Mouse (Mus musculus): ENCODE results near the gene Glrx2. TPM values are rescaled to one million over a fixed set of nuclear protein-coding genes. Genes with fewer than 3 reads are reported as not detected.

Glrx2 gene
- polyA plus RNA-seq, 1 experiment: 63.7 TPM

DNA sequence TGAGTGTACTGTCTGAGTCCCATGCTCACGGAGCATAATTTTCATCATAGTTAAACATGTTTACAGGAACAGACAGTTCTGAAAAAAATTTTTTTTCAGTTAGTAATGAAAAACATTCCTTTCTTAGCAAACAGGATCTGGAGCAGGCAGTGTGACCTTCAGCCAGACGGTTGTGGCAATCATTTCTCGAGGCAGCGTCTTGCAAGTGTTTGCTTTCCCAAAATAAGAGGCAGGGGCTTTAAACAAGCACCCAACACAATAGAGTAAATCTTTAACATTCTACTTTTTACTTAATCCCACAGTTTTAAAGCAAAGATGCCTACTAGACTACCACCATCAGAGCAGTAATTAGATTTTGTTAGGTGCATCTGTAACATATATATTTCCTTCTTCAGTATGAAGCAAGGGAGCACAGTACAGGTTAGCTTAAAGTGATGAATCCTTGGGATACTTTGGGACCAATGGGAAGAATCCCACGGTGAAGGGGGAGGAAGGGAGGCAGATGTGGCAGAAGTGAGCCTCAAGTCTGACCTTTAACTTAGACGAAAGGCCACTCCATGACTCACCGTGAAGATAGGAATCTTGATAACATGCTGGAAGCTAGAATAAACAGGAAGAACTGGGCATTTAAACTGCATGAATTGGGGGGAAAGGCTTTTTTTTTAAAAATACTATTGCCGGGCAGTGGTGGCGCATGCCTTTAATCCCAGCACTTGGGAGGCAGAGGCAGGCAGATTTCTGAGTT is 11.7 kb downstream of the Glrx2 start:
- H3ac ChIP-seq (ENCODE audit: control insufficient read depth, insufficient read length, low read depth): no peak overlapping the region
- TF ChIP-seq USF1 (IDR thresholded peaks at IDR 0.05; ENCODE audit: low read depth) (no peak), CTCF (IDR thresholded peaks at IDR 0.05; ENCODE audit: control insufficient read depth, insufficient read depth, insufficient read length) (no peak), MAX (IDR thresholded peaks at IDR 0.05) (no peak), CEBPB (IDR thresholded peaks at IDR 0.05; ENCODE audit: low read depth) (no peak), MYOD1 (IDR thresholded peaks at IDR 0.05; ENCODE audit: control insufficient read depth, insufficient read length, low read depth) (no peak), MYOG (IDR thresholded peaks at IDR 0.05; ENCODE audit: control insufficient read depth, extremely low read depth, insufficient read length) (no peak), FOSL1 (IDR thresholded peaks at IDR 0.05; ENCODE audit: insufficient read depth, low read length, poor library complexity, severe bottlenecking) (no peak)

DNA sequence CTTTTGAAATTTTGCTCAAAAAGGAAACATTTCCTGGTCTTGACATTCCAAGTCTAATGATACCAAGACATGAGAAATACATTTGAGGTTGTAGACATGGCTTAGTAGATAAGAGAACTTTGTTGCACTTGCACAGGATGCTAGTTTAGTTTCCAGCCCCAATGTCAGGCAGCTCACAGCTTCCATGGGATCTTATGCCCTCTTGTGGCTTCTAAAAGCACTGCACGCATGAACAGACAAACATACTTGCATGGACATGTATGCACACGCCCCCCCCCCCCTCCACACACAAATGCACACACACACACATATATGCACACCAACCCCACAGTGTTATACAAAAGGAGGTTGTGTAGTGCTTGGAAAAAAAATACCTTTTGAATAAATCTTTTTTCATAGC is 14.8 kb downstream of the Glrx2 start:
- Histone ChIP-seq H3K79me3 (ENCODE audit: low read depth) (no peaks in the 10 kb centered on the region), H3K36me3 (ENCODE audit: control insufficient read depth, insufficient read depth) (no peaks in the 10 kb centered on the region), H3ac (ENCODE audit: control insufficient read depth, insufficient read length, low read depth) (no peak overlapping the region), H3K4me3 (ENCODE audit: insufficient read depth, poor library complexity, severe bottlenecking) (no peak overlapping the region), H3K27me3 (ENCODE audit: control insufficient read depth, insufficient read depth, insufficient read length) (no peaks in the 10 kb centered on the region), H3K79me2 (ENCODE audit: control insufficient read depth, insufficient read depth) (no peaks in the 10 kb centered on the region)
- TF ChIP-seq MAX (IDR thresholded peaks at IDR 0.05) (no peak), MYOD1 (IDR thresholded peaks at IDR 0.05; ENCODE audit: control insufficient read depth, insufficient read length, low read depth) (no peak), CTCF (IDR thresholded peaks at IDR 0.05; ENCODE audit: control insufficient read depth, insufficient read depth, insufficient read length) (no peak), CEBPB (IDR thresholded peaks at IDR 0.05; ENCODE audit: low read depth) (no peak), FOSL1 (IDR thresholded peaks at IDR 0.05; ENCODE audit: insufficient read depth, low read length, poor library complexity, severe bottlenecking) (no peak), USF1 (IDR thresholded peaks at IDR 0.05; ENCODE audit: low read depth) (no peak), MYOG (IDR thresholded peaks at IDR 0.05; ENCODE audit: control insufficient read depth, extremely low read depth, insufficient read length) (no peak)

More for the DNA sequence above, 11.7 kb downstream of the Glrx2 start:
- H3K27me3 ChIP-seq (ENCODE audit: control insufficient read depth, insufficient read depth, insufficient read length): no peaks in the 10 kb centered on the region
- no peaks in the 10 kb centered on the region for H3K36me3 ChIP-seq (ENCODE audit: control insufficient read depth, insufficient read depth)
- H3K4me3 ChIP-seq (ENCODE audit: insufficient read depth, poor library complexity, severe bottlenecking): no peak overlapping the region
- H3K79me3 ChIP-seq (ENCODE audit: low read depth): no peaks in the 10 kb centered on the region
- no peaks in the 10 kb centered on the region for H3K79me2 ChIP-seq (ENCODE audit: control insufficient read depth, insufficient read depth)

DNA sequence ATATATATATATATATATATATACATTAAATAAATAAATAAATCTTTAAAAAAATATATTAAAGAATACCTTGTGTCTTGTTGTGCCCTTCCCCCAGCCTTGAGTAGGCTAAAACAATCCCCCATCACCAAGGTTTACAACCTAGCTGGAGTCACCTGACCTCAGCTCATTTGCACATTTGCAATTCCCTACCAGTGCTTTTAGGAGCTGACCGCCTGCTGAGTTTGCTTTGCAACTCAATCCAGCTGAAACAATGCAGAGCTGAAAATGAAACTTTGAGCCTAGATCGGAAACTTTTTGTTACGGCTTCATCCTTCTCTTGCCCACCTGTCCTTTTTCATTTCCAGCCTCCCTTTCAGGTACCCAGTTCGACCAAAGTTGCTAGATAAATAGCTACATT is 15.6 kb downstream of the Glrx2 start:
- no peak overlapping the region for H3ac ChIP-seq (ENCODE audit: control insufficient read depth, insufficient read length, low read depth)
- no peaks in the 10 kb centered on the region for H3K36me3 ChIP-seq (ENCODE audit: control insufficient read depth, insufficient read depth)
- no peaks in the 10 kb centered on the region for H3K79me2 ChIP-seq (ENCODE audit: control insufficient read depth, insufficient read depth)
- no peak overlapping the region for H3K4me3 ChIP-seq (ENCODE audit: insufficient read depth, poor library complexity, severe bottlenecking)
- H3K79me3 ChIP-seq (ENCODE audit: low read depth): no peaks in the 10 kb centered on the region
- no peaks in the 10 kb centered on the region for H3K27me3 ChIP-seq (ENCODE audit: control insufficient read depth, insufficient read depth, insufficient read length)
- no peak for TF ChIP-seq MYOD1 (IDR thresholded peaks at IDR 0.05; ENCODE audit: control insufficient read depth, insufficient read length, low read depth)
- TF ChIP-seq FOSL1 (IDR thresholded peaks at IDR 0.05; ENCODE audit: insufficient read depth, low read length, poor library complexity, severe bottlenecking): no peak
- TF ChIP-seq MYOG (IDR thresholded peaks at IDR 0.05; ENCODE audit: control insufficient read depth, extremely low read depth, insufficient read length): no peak
- no peak for TF ChIP-seq USF1 (IDR thresholded peaks at IDR 0.05; ENCODE audit: low read depth)
- TF ChIP-seq CTCF (IDR thresholded peaks at IDR 0.05; ENCODE audit: control insufficient read depth, insufficient read depth, insufficient read length): no peak
- no peak for TF ChIP-seq MAX (IDR thresholded peaks at IDR 0.05)
- TF ChIP-seq CEBPB (IDR thresholded peaks at IDR 0.05; ENCODE audit: low read depth): no peak

DNA sequence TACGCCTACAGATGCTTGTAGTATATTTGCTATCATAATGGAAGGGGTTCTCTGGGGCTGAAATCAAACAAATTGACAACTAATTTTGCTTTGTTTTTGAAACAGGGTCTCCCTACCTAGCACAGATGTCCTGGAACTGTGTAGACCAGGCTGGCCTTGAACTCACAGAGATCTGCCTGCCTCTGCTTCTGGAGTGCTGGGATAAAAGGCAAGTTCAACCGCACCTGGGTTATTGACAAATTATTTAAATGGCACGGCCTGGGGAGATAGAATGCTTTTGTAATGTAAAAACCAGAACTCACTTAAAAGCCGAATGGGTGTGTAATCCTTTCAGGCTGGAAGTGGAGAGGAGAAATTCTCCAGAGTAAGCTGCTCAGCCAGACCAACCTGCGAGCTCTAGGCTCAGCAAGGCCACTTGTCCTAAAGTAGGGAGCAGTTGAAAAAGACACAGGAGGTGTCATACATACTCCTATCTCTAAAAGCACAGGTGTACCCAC is 17.8 kb downstream of the Glrx2 start:
- TF ChIP-seq FOSL1 (IDR thresholded peaks at IDR 0.05; ENCODE audit: insufficient read depth, low read length, poor library complexity, severe bottlenecking): no peak
- no peak for TF ChIP-seq MYOD1 (IDR thresholded peaks at IDR 0.05; ENCODE audit: control insufficient read depth, insufficient read length, low read depth)
- TF ChIP-seq MAX (IDR thresholded peaks at IDR 0.05): no peak
- TF ChIP-seq MYOG (IDR thresholded peaks at IDR 0.05; ENCODE audit: control insufficient read depth, extremely low read depth, insufficient read length): no peak
- no peak for TF ChIP-seq CEBPB (IDR thresholded peaks at IDR 0.05; ENCODE audit: low read depth)
- no peak for TF ChIP-seq USF1 (IDR thresholded peaks at IDR 0.05; ENCODE audit: low read depth)
- TF ChIP-seq CTCF (IDR thresholded peaks at IDR 0.05; ENCODE audit: control insufficient read depth, insufficient read depth, insufficient read length): no peak
- H3ac ChIP-seq (ENCODE audit: control insufficient read depth, insufficient read length, low read depth): no peak overlapping the region
- H3K79me2 ChIP-seq (ENCODE audit: control insufficient read depth, insufficient read depth): no peaks in the 10 kb centered on the region
- no peaks in the 10 kb centered on the region for H3K79me3 ChIP-seq (ENCODE audit: low read depth)
- H3K4me3 ChIP-seq (ENCODE audit: insufficient read depth, poor library complexity, severe bottlenecking): no peak overlapping the region
- H3K27me3 ChIP-seq (ENCODE audit: control insufficient read depth, insufficient read depth, insufficient read length): no peaks in the 10 kb centered on the region
- H3K36me3 ChIP-seq (ENCODE audit: control insufficient read depth, insufficient read depth): no peaks in the 10 kb centered on the region

DNA sequence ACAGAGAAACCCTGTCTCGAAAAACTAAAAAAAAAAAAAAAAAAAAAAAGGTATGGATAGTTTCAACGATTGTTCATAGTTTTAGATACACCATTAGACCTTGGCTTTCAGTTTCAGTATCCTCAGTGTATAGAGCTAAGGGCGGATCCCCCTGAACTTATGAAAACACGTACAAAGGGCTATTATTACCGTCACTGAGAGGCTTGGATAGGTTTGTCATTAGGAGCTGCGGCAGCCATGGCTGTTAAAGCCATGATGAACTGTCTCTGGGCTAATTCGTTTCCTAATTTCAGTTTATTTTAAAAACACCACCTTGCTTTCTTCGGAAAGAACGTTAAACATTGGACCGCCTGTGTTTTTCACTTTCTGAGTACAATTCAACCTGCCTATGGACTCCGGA is 22.7 kb downstream of the Glrx2 start:
- Histone ChIP-seq H3K27me3 (ENCODE audit: control insufficient read depth, insufficient read depth, insufficient read length) (no peaks in the 10 kb centered on the region), H3K79me3 (ENCODE audit: low read depth) (peaks cover 6% of the 10 kb centered on the region), H3ac (ENCODE audit: control insufficient read depth, insufficient read length, low read depth) (no peak overlapping the region), H3K79me2 (ENCODE audit: control insufficient read depth, insufficient read depth) (peaks cover 7% of the 10 kb centered on the region), H3K4me3 (ENCODE audit: insufficient read depth, poor library complexity, severe bottlenecking) (peak overlapping the region; percentile 54), H3K36me3 (ENCODE audit: control insufficient read depth, insufficient read depth) (peaks cover 7% of the 10 kb centered on the region)
- TF ChIP-seq CTCF (IDR thresholded peaks at IDR 0.05; ENCODE audit: control insufficient read depth, insufficient read depth, insufficient read length): no peak
- TF ChIP-seq FOSL1 (IDR thresholded peaks at IDR 0.05; ENCODE audit: insufficient read depth, low read length, poor library complexity, severe bottlenecking): no peak
- no peak for TF ChIP-seq CEBPB (IDR thresholded peaks at IDR 0.05; ENCODE audit: low read depth)
- TF ChIP-seq MYOD1 (IDR thresholded peaks at IDR 0.05; ENCODE audit: control insufficient read depth, insufficient read length, low read depth): no peak
- no peak for TF ChIP-seq USF1 (IDR thresholded peaks at IDR 0.05; ENCODE audit: low read depth)
- TF ChIP-seq MAX (IDR thresholded peaks at IDR 0.05): no peak
- TF ChIP-seq MYOG (IDR thresholded peaks at IDR 0.05; ENCODE audit: control insufficient read depth, extremely low read depth, insufficient read length): no peak

Measured in C2C12 (cell line).